Mouse (Mus musculus): ENCODE measurements around the gene Tbc1d2b.

Gene Tbc1d2b

GRCm38 (mm10) chr9:90270193-90270943 lies at the start of gene Tbc1d2b:
Tbc1d2b (minus strand) TSS chr9:90270804.
- peak; percentile 52 for DNase-seq (ENCODE audit: low read depth)

GRCm38 (mm10) chr9:90316300-90316699 lies 45.7 kb upstream of the Tbc1d2b start:
- DNase-seq (ENCODE audit: low read depth), result peak; percentile 50

- DNase-seq (ENCODE audit: low read depth), result no peak
Measured at GRCm38 (mm10) chr9:90315662-90316061, 45.1 kb upstream of the Tbc1d2b start.

- DNase-seq (ENCODE audit: low read depth), result no peak
Measured at GRCm38 (mm10) chr9:90304254-90304653, 33.6 kb upstream of the Tbc1d2b start.

GRCm38 (mm10) chr9:90303101-90303835 lies 32.7 kb upstream of the Tbc1d2b start:
- peak; percentile 29 for DNase-seq (ENCODE audit: low read depth)

GRCm38 (mm10) chr9:90302670-90303069 lies 32.1 kb upstream of the Tbc1d2b start:
- DNase-seq (ENCODE audit: low read depth), result no peak

- no peak for DNase-seq (ENCODE audit: low read depth)
Measured at GRCm38 (mm10) chr9:90301081-90301688, 30.6 kb upstream of the Tbc1d2b start.

GRCm38 (mm10) chr9:90297637-90298036 lies 27.0 kb upstream of the Tbc1d2b start:
- no peak for DNase-seq (ENCODE audit: low read depth)

- DNase-seq (ENCODE audit: low read depth), result peak; percentile 85
Measured at GRCm38 (mm10) chr9:90293641-90294398, 23.2 kb upstream of the Tbc1d2b start.

- DNase-seq (ENCODE audit: low read depth), result no peak
Measured at GRCm38 (mm10) chr9:90278397-90278796, 7.8 kb upstream of the Tbc1d2b start.

- no peak for DNase-seq (ENCODE audit: low read depth)
Measured at GRCm38 (mm10) chr9:90277884-90278283, 7.3 kb upstream of the Tbc1d2b start.

- DNase-seq (ENCODE audit: low read depth), result no peak
Measured at GRCm38 (mm10) chr9:90276779-90277178, 6.2 kb upstream of the Tbc1d2b start.

GRCm38 (mm10) chr9:90275906-90276305 lies 5.3 kb upstream of the Tbc1d2b start:
- no peak for DNase-seq (ENCODE audit: low read depth)

GRCm38 (mm10) chr9:90275500-90275899 lies 4.9 kb upstream of the Tbc1d2b start:
- no peak for DNase-seq (ENCODE audit: low read depth)

GRCm38 (mm10) chr9:90274516-90274915 lies 3.9 kb upstream of the Tbc1d2b start:
- peak; percentile 50 for DNase-seq (ENCODE audit: low read depth)

GRCm38 (mm10) chr9:90272346-90272745 lies 1.7 kb upstream of the Tbc1d2b start:
- no peak for DNase-seq (ENCODE audit: low read depth)

GRCm38 (mm10) chr9:90271541-90272090 lies 1.0 kb upstream of the Tbc1d2b start:
- no peak for DNase-seq (ENCODE audit: low read depth)

- no peak for DNase-seq (ENCODE audit: low read depth)
Measured at GRCm38 (mm10) chr9:90270944-90271295, 316 bp upstream of the Tbc1d2b start.

GRCm38 (mm10) chr9:90269011-90269681 lies 1.5 kb downstream of the Tbc1d2b start:
- DNase-seq (ENCODE audit: low read depth), result no peak

GRCm38 (mm10) chr9:90266926-90267325 lies 3.7 kb downstream of the Tbc1d2b start:
- DNase-seq (ENCODE audit: low read depth), result no peak

- no peak for DNase-seq (ENCODE audit: low read depth)
Measured at GRCm38 (mm10) chr9:90266059-90266458, 4.5 kb downstream of the Tbc1d2b start.

Data from 416B (cell line).